Mouse (Mus musculus) bone marrow, adult 2 months (tissue): Measurements from ENCODE around the gene Yif1b. TPM values are rescaled to one million over a fixed set of nuclear protein-coding genes. Genes with fewer than 3 reads are reported as not detected.

Source experiments
- H3K27ac ChIP-seq: fragments of 200-500 bp; 2 replicates; pipeline ENCODE4 v1.5.1; 2012; ENCODE audit warnings: low read depth, mild to moderate bottlenecking, control low read depth, inconsistent platforms, low read length; ENCODE audit not compliant: control insufficient read depth, poor library complexity, insufficient read depth
- H3K4me1 ChIP-seq: fragments of 200-500 bp; 2 replicates; pipeline ENCODE4 v1.6.1; 2011; ENCODE audit warnings: low read length; ENCODE audit not compliant: control insufficient read depth, insufficient read depth
- H3K4me3 ChIP-seq: fragments of 200-500 bp; replicated peaks from 2 replicates; pipeline ENCODE3; 2011; ENCODE audit warnings: mild to moderate bottlenecking, low read depth, low read length, control low read depth; ENCODE audit not compliant: control insufficient read depth
- CTCF ChIP-seq: fragments of 200-500 bp; IDR thresholded peaks from 2 replicates; pipeline ENCODE4 v1.5.1; 2011; ENCODE audit warnings: low read length, control low read depth; ENCODE audit not compliant: control insufficient read depth, insufficient read depth
- POLR2A ChIP-seq: fragments of 200-500 bp; IDR thresholded peaks from 2 replicates; pipeline ENCODE4 v1.6.1; 2011; ENCODE audit warnings: low read depth, mild to moderate bottlenecking, control low read depth, low read length, borderline replicate concordance; ENCODE audit not compliant: control insufficient read depth
- WGBS: fragments of 180-500 bp; shearing (Covaris S2); methylation state at CpG from one replicate; pipeline ENCODE4 v1.1.7; 2018; 5-methylcytosine and 5-hydroxymethylcytosine counted together
- polyA plus RNA-seq: library from polyadenylated mRNA; stranded (reverse); fragments of >200 nt; gene quantifications from 2 replicates; pipeline ENCODE4 v1.2.4, GENCODE M21; 2011; ENCODE audit warnings: low replicate concordance; ENCODE audit not compliant: missing spikeins, insufficient read depth, insufficient read length

The Yif1b gene
- polyA plus RNA-seq, 1 experiment: 10.7 TPM

GRCm38 (mm10) chr7:29263831-29264230, 25.7 kb downstream of the Yif1b start:
- H3K4me3 ChIP-seq: no peak overlapping the region
- 82% methylated on average over 3 of the region's 3 CpGs for WGBS
- no peaks in the 10 kb centered on the region for H3K4me1 ChIP-seq
- TF ChIP-seq CTCF (no peak), POLR2A (no peak)
- no peak overlapping the region for H3K27ac ChIP-seq

GRCm38 (mm10) chr7:29265636-29266035, 27.5 kb downstream of the Yif1b start:
- 87% methylated on average over 7 of the region's 7 CpGs for WGBS
- Histone ChIP-seq H3K4me1 (peaks cover 1% of the 10 kb centered on the region; the same call in 1 of the 2 replicates), H3K4me3 (no peak overlapping the region), H3K27ac (no peak overlapping the region)
- no peak for TF ChIP-seq CTCF
- TF ChIP-seq POLR2A: no peak

GRCm38 (mm10) chr7:29266931-29267330, 28.8 kb downstream of the Yif1b start:
- TF ChIP-seq CTCF (no peak), POLR2A (no peak)
- Histone ChIP-seq H3K27ac (no peak overlapping the region), H3K4me3 (no peak overlapping the region), H3K4me1 (peaks cover 1% of the 10 kb centered on the region; the same call in 1 of the 2 replicates)
- 79% methylated on average over 4 of the region's 4 CpGs for WGBS

GRCm38 (mm10) chr7:29270445-29270844, 32.3 kb downstream of the Yif1b start:
- Histone ChIP-seq H3K4me3 (no peak overlapping the region), H3K4me1 (peaks cover 1% of the 10 kb centered on the region; the same call in 1 of the 2 replicates), H3K27ac (no peak overlapping the region)
- TF ChIP-seq CTCF: no peak
- TF ChIP-seq POLR2A: no peak
- 22% methylated on average over 4 of the region's 4 CpGs for WGBS

GRCm38 (mm10) chr7:29271687-29272465, 33.7 kb downstream of the Yif1b start:
- no peak overlapping the region for H3K27ac ChIP-seq

GRCm38 (mm10) chr7:29276715-29277114, 38.6 kb downstream of the Yif1b start:
- no peaks in the 10 kb centered on the region for H3K4me1 ChIP-seq
- TF ChIP-seq CTCF (no peak), POLR2A (no peak)
- WGBS: 68% methylated on average over 5 of the region's 5 CpGs
- H3K4me3 ChIP-seq: no peak overlapping the region
- H3K27ac ChIP-seq: no peak overlapping the region

More at GRCm38 (mm10) chr7:29271687-29272465, 33.7 kb downstream of the Yif1b start:
- 76% methylated on average over 8 of the region's 8 CpGs for WGBS
- no peak for TF ChIP-seq CTCF
- TF ChIP-seq POLR2A: no peak
- Histone ChIP-seq H3K4me1 (peaks cover 1% of the 10 kb centered on the region; the same call in 1 of the 2 replicates), H3K4me3 (no peak overlapping the region)

GRCm38 (mm10) chr7:29277510-29277909, 39.4 kb downstream of the Yif1b start:
- H3K4me3 ChIP-seq: no peak overlapping the region
- H3K27ac ChIP-seq: no peak overlapping the region
- TF ChIP-seq POLR2A (no peak), CTCF (no peak)
- 83% methylated on average over 4 of the region's 4 CpGs for WGBS
- H3K4me1 ChIP-seq: no peaks in the 10 kb centered on the region; the same call in 1 of the 2 replicates

- Histone ChIP-seq H3K4me1 (no peaks in the 10 kb centered on the region; the same call in 1 of the 2 replicates), H3K27ac (no peak overlapping the region), H3K4me3 (no peak overlapping the region)
- no peak for TF ChIP-seq CTCF
- TF ChIP-seq POLR2A: no peak
These were observed 41.1 kb downstream of the Yif1b start for GRCm38 (mm10) chr7:29279261-29279660.
